Mouse (Mus musculus) kidney, adult 2 months (tissue): ENCODE results near the gene Gm43951. TPM values are rescaled to one million over a fixed set of nuclear protein-coding genes. Genes with fewer than 3 reads are reported as not detected.

Source experiments
- DNase-seq: peaks from one replicate; pipeline ENCODE4 v3.0.0; 2021
- H3K27ac ChIP-seq: fragments of 200-500 bp; 2 replicates; pipeline ENCODE4 v1.5.1; 2012; ENCODE audit warnings: low read depth, low read length, control low read depth, inconsistent platforms; ENCODE audit not compliant: insufficient read depth
- H3K27me3 ChIP-seq: fragments of 200-500 bp; replicated peaks from 2 replicates; pipeline ENCODE4 v1.6.1; 2012; ENCODE audit warnings: mild to moderate bottlenecking, moderate library complexity, low read length, inconsistent platforms; ENCODE audit not compliant: control insufficient read depth, insufficient read depth
- H3K36me3 ChIP-seq: fragments of 200-500 bp; 2 replicates; pipeline ENCODE4 v1.6.1; 2012; ENCODE audit warnings: mild to moderate bottlenecking, moderate library complexity, low read length, inconsistent platforms; ENCODE audit not compliant: control insufficient read depth, insufficient read depth
- H3K4me1 ChIP-seq: fragments of 200-500 bp; 2 replicates; pipeline ENCODE4 v1.6.1; 2011; ENCODE audit warnings: low read length; ENCODE audit not compliant: control insufficient read depth, insufficient read depth
- H3K4me3 ChIP-seq: fragments of 200-500 bp; 2 replicates; pipeline ENCODE4 v1.5.1; 2011; ENCODE audit warnings: mild to moderate bottlenecking, low read depth, low read length, control low read depth; ENCODE audit not compliant: insufficient read depth
- CTCF ChIP-seq: fragments of 200-500 bp; conservative IDR thresholded peaks from 2 replicates; pipeline ENCODE4 v1.5.1; 2011; ENCODE audit warnings: low read depth, mild to moderate bottlenecking, control low read depth, low read length, moderate library complexity, mixed read lengths; ENCODE audit not compliant: insufficient read depth, insufficient read length
- POLR2A ChIP-seq: fragments of 200-500 bp; IDR thresholded peaks from one replicate; pipeline ENCODE4 v1.6.1; 2011; ENCODE audit warnings: low read depth, low read length, control low read depth
- WGBS: fragments of 180-500 bp; shearing (Covaris S2); methylation state at CpG from one replicate; pipeline ENCODE4 v1.1.7; 2018; 5-methylcytosine and 5-hydroxymethylcytosine counted together
- polyA plus RNA-seq: library from polyadenylated mRNA; depleted of rRNA; stranded (reverse); fragments of >200 nt; gene quantifications from 2 replicates; pipeline ENCODE4 v1.2.3, GENCODE M21; 2012

Gene Gm43951
- polyA plus RNA-seq, 1 experiment, result 0.23 TPM

- Histone ChIP-seq H3K27me3 (no peaks in the 10 kb centered on the region), H3K4me1 (no peaks in the 10 kb centered on the region; the same call in 1 of the 2 replicates), H3K4me3 (no peak overlapping the region), H3K27ac (no peak overlapping the region), H3K36me3 (no peaks in the 10 kb centered on the region)
- DNase-seq, result no peak
- TF ChIP-seq CTCF, result no peak
- TF ChIP-seq POLR2A, result no peak
- 64% methylated on average over 5 of the region's 5 CpGs for WGBS
Observed at GRCm38 (mm10) chr11:72217116-72217515, 10.5 kb upstream of the Gm43951 start.

- H3K4me1 ChIP-seq, result no peaks in the 10 kb centered on the region; the same call in 1 of the 2 replicates
- H3K27me3 ChIP-seq, result no peaks in the 10 kb centered on the region
- peak within 1 kb of the TSS; percentile 86 for H3K4me3 ChIP-seq
- H3K27ac ChIP-seq, result peak within 1 kb of the TSS; percentile 57
- WGBS, result under 1% methylated on average over 29 of the region's 29 CpGs
- no peaks in the 10 kb centered on the region for H3K36me3 ChIP-seq
- peak; percentile 94 for DNase-seq
- TF ChIP-seq POLR2A, result no peak
- TF ChIP-seq CTCF, result no peak
Observed at GRCm38 (mm10) chr11:72215410-72215797, 8.8 kb upstream of the Gm43951 start, which contains the start of gene Med31. TSS of gene Med31 (minus strand) at chr11:72215592.

GRCm38 (mm10) chr11:72214591-72215409, 8.2 kb upstream of the Gm43951 start:
- TF ChIP-seq CTCF (no peak), POLR2A (no peak)
- Histone ChIP-seq H3K36me3 (no peaks in the 10 kb centered on the region), H3K4me3 (peak overlapping the region; percentile 86), H3K27ac (peak overlapping the region; percentile 57), H3K4me1 (no peaks in the 10 kb centered on the region; the same call in 1 of the 2 replicates), H3K27me3 (no peaks in the 10 kb centered on the region)
- WGBS, result under 1% methylated on average over 51 of the region's 51 CpGs
- DNase-seq, result peak; percentile 97

- no peak for TF ChIP-seq POLR2A
- no peak for TF ChIP-seq CTCF
- DNase-seq, result peak; percentile 73
- 3% methylated on average over 17 of the region's 17 CpGs for WGBS
- H3K36me3 ChIP-seq, result no peaks in the 10 kb centered on the region
- H3K4me3 ChIP-seq, result peak overlapping the region; percentile 91
- peak overlapping the region; percentile 54; the same call in 1 of the 2 replicates for H3K27ac ChIP-seq
- H3K4me1 ChIP-seq, result 0 out of 2 replicates have a peak, but pooled peaks cover 5% of the 10 kb centered on the region
- no peaks in the 10 kb centered on the region for H3K27me3 ChIP-seq
Observed at GRCm38 (mm10) chr11:72207834-72208377, 1.3 kb upstream of the Gm43951 start.

- peak within 1 kb of the TSS; percentile 54; the same call in 1 of the 2 replicates for H3K27ac ChIP-seq
- no peak for TF ChIP-seq CTCF
- peak; percentile 74 for TF ChIP-seq POLR2A
- WGBS, result under 1% methylated on average over 42 of the region's 42 CpGs
- no peaks in the 10 kb centered on the region for H3K27me3 ChIP-seq
- H3K4me3 ChIP-seq, result peak within 1 kb of the TSS; percentile 91
- H3K4me1 ChIP-seq, result 0 out of 2 replicates have a peak, but pooled peaks cover 5% of the 10 kb centered on the region
- DNase-seq, result peak; percentile 95
- no peaks in the 10 kb centered on the region for H3K36me3 ChIP-seq
Observed at GRCm38 (mm10) chr11:72207204-72207833, 679 bp upstream of the Gm43951 start, which contains the start of the genes 4933427D14Rik and Txndc17. TSS of gene 4933427D14Rik (minus strand) at chr11:72207459. TSS of gene Txndc17 (plus strand) at chr11:72207547.

GRCm38 (mm10) chr11:72205256-72205655, 1.4 kb downstream of the Gm43951 start:
- H3K27me3 ChIP-seq, result no peaks in the 10 kb centered on the region
- H3K36me3 ChIP-seq, result no peaks in the 10 kb centered on the region
- no peak overlapping the region for H3K27ac ChIP-seq
- 0 out of 2 replicates have a peak, but pooled peaks cover 5% of the 10 kb centered on the region for H3K4me1 ChIP-seq
- DNase-seq, result no peak
- 83% methylated on average over 6 of the region's 6 CpGs for WGBS
- no peak overlapping the region for H3K4me3 ChIP-seq
- TF ChIP-seq POLR2A (no peak), CTCF (no peak)
